Mouse (Mus musculus) thymus, postnatal 14 days (tissue): ENCODE measurements around the gene Pcgf1.

Experiments used
- DNase-seq: peaks from one replicate; pipeline ENCODE4 v3.0.0; 2021

Pcgf1 gene

DNA sequence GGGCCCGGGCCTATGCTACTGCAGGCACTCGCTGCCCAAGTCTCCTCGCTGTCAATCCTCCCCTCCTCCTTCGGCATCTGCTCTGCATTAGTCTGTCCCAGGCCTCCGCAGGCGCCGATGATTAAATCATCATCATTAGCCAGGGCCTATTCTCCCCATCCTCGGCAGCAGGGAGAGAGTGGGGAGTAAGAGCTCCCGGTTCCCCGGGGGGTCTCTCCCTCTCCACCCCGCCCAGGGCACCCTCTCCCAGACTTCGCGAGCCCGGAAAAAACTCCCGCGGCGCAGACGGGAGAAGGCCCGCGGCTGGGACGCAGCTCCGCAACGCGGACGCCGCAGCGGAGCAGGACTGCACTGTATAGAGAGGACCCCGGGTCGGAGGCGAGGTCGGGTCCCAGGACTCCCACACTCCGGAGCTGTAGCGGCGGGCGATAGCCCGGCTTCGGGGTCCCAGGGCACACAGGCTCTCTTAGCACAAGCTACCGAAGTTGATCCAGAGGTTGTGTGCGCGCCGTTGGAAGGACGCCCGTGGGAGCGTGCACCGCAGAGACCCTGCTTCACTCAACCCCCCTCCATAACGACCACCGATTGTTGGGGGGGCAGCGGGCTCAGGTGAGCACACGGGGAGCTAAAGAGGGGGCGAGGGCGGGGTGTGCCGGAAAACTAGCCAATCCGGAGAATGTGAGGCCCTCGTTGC lies at the start of gene Pcgf1:
TSS of gene Pcgf1 (plus strand) at position 240 of the 694 bp plus-strand sequence.
- no peak for DNase-seq

DNA sequence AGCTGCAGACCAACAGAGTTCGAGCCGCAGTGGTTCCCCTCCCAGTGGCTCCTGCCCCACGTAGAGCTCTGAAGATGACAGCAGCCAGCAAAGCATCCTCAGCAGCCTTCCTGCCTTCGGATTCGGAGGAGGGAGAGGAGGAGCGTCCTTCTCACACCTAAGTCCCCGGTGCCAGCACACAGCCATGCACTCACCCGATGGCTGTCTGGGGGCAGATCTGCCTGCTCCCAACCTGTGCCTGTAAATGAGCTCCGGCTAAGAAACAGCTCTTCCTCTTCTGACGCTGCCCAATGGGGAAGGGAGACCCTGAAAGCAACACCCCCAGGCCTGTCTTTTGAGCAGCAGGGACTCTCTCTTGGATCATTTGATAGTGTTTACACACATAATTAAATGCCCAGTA lies 47.9 kb upstream of the Pcgf1 start:
- DNase-seq = no peak

DNA sequence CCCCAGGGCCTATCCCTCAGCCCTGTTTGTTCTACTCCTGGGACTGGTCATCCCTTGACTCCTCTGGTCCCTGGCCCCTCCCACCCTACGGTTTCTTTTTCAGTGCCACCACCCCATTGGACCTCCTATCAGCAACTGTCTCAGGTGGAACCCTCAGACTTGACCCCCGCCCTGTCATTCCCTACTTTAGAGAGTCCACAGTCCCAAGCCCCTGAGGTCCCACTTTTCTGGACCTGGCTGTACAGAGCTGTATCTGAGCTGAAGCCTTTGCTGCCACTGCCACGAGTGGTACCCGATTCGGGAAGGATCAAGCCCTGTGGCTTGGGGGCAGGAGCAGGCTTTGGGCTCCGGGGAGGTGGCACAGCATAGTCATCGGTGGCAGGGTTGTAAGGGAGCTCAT lies 46.6 kb upstream of the Pcgf1 start:
- DNase-seq = no peak

DNA sequence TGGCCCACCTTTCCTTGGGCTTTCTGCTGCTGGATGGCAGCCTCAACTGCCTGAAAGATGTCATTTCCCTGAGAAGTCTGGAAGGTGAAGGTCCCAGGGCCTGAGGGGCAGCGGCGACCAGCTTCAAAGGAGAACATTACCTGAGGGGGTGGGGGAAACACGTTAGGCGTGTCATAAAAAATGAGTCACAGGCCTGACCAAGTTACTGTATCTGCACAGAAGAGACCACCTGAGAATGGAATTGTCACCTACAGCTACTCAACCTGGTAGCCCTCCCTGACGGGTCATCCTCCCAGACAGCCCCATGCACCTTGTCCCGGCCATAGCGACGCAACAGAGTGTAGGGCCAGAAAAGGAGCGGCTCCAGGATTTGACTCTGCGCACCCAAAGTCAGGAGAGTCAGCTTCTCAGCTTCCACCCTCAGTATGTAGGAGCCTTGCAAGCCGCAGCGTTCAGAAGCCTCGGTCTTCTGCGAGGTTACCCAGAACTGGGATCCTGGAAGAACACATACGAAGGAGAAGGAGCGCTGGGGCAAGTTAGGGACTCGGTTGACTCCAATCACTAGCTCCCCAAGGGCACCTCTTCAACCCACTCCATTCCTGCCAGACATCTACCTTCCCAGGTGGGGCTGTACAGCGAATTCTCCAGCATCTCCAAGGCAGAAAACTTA lies 45.6 kb upstream of the Pcgf1 start:
- DNase-seq = no peak

DNA sequence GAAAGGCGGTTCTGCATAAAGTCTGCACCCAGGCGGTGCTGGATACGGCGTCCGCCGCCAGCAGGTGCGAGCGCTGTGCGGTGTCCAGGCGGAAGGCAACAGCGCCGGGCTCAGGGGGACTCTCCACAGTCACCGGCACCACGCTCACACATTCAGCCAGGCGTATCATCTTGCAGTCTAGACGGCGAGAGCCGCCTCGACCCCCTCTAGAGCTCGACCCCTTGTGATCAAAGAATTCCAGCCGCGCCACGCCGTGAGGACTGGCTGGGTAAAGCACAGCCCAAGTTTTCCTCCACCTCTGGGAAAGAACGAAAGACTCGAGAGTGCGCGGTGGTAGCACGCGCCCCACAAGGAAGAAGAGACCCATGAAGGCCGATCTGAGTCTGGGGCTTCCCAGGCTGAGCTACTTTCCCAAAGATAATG lies 44.9 kb upstream of the Pcgf1 start:
- DNase-seq = peak; percentile 67

DNA sequence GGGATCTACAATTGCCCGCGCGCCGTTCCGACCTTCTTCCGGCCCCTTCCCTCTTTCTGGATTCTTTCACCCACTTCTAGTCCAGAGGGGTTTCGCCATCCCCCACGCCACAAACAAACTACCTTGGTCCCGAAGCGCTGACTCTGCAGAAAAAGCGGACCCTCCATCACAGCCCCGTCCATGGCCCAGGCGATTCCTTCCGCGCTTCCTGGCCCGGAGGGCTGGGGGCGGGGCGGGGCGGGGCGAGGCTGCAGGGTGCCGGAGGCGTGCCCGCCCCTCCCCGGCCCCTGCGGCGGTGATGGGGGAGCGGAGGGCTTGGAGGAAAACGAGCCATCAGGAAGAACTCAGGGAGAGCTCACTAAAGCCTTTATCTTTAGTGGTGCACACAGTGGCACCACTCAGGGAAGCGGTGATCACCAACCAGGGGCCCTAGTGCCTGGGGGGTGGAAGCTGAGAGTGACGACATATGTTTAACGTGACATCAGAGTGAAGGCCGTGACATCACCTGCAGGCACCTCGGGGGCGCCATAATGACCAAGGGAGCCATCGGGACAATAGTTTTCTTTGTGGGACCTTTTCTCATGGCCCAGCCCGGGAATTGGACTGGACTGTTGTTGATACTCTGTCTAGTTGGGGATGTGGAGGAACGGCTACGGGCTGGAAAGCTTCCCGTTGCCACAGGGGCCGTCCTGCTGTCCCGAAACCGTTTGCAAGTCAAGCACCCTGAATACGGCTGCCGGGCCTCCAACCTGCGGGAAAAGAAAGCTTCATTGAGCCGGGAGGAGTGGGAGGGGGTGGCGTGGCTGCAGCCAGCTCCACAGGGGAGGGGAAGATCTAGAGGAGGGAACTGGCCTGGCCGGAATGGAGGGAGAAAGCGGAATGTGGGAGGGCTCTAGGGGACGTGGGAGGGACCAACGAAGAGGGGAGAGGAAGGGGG lies 44.2 kb upstream of the Pcgf1 start, which contains the start of the genes Dok1 and Loxl3:
TSS of gene Dok1 (minus strand) at position 223 of the 937 bp plus-strand sequence.
TSS of gene Loxl3 (plus strand) at position 925 of the 937 bp plus-strand sequence.
- DNase-seq = peak; percentile 79

DNA sequence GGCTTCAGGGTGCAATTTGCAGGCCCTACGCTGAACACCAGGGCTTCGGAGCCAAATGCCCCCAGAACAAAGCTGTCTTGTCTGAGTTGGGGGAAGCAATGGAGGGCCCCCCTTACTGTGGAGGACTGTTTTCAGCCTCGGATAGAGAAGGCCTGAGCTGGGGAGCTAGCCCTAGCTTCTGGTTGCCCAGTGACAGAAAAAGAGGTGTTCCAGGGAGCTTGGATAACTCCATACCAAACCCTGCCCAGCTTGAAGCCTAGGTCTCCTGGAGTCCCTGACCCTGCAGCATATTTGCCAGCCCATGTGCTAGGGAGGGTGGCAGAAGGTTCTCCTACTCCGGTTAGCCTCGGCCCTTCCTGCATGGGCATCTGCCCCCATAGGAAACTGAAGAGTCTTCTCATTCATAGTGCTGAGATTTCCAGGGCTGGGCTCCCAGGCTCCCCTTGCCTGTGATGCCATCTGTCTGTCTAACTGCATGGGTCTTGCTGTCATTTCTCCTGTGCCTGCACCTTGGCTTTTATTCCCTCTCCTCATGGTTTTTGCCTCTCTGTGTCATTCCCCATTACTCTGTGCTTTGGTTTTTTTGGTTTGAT lies 43.1 kb upstream of the Pcgf1 start:
- DNase-seq = no peak

DNA sequence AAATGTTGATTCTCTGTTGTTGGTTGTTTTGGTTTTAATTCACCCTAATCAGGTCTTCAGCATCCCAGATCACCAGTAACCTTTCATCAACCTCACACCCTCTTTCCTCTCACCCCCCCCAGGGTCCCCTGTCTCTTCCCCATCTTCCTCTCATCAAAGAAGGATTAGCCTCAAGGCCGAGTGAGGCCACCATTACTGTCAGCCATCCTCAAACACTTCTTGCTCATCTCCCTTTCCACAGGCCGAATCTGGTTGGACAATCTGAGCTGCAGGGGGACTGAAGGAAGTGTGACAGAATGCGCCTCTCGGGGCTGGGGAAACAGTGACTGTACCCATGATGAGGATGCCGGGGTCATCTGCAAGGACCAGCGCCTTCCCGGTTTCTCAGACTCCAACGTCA lies 40.5 kb upstream of the Pcgf1 start:
- no peak for DNase-seq

DNA sequence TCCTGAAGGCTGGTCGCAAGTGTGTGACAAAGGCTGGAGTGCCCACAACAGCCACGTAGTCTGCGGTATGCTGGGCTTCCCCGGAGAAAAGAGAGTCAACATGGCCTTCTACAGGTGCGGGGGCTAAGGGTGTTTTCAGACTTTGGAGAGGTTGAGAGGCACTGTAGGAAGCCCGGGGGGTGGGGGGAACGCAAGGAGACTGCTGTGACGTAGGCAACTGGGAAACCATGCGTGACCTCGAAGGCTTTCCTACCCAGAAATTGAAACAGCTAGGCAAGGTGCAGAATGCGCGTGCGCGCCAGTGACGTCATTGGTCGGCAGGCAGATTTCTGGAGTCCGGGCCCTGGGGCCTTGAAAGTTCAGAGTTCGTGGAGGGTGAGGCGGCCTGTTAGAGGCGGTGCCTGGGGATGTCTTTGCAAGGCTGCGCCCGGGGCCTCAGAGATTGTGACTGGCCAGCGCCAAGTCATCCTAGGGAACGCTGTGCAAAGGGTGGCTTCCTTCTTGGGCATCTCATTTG lies 39.1 kb upstream of the Pcgf1 start:
- DNase-seq = peak; percentile 93

DNA sequence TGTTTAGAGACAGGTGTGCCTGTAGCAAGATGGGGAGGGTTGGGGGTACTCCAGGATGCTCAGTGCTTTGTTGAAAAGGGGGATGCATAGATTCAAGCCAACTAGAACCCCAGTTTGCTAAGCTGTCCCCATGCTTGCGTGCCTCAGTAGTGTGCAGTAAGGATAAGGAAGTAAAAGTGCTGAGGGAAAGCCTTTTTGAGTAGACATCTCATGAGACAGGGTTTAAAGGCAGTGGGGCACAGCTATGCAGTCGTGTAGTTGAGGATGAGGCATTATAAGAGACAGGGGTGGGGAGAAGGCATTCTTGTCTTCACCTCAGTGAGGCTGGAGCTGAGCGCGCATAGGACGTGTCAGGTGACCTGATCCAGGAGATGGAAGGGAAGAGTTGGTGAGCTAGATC lies 37.1 kb upstream of the Pcgf1 start:
- no peak for DNase-seq

DNA sequence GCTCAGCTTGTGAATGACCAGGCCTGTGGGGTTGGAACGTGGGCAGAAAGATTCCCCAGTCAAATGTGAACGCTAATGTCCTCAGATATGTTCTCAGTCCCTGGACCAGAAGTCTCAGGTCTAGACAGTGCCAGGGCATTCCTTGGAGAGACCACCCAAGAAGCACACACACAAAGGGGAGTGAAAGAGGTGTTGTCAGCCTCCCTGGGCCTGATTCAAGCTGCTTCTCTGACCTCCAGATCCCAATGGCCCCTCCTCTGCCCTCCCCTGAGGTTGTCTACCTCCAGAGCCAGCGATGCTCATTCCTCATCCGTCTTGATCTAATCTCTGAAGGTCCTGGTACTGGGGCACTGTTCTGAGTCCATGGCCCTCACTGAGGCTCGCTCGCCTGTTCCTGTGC lies 34.1 kb upstream of the Pcgf1 start:
- DNase-seq = no peak

DNA sequence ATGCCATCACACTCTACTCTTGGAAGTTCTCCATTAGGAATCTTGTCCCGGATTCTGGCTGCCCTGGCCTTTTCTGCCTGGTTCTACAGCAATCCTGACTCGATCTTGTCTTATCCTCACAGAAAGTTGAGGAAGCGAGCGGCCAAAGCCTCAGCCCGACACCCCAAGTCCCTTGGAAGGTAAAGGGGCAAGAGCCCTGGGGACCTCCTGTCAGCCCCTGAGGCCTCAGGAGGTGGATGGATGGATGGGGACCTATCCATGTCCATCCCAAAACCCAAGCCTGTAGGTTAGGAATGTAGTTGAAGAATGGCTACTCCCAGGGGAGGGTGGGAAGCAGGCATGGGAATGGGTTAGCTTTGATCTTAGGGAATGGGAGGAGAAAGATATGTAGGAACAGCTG lies 33.7 kb upstream of the Pcgf1 start:
- no peak for DNase-seq

DNA sequence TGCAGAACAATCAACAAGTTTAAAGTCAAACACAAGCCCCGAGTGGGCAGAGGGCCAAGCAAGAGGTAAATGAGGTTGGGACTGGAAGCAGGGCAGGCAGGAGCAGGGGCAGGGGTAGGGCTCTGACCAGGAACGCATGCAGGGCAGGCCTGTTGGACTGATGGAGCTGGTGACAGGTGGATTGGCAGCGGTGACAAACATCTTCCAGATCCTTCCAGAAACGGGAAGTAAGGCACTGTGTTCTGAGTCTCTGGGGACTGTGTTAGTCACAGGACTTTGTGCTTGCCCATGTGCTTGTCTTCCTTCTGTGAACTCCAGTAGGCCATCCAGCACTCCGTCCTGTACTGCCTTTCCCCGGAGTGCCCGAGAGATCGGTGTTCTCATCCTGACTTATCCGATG lies 32.9 kb upstream of the Pcgf1 start:
- no peak for DNase-seq

DNA sequence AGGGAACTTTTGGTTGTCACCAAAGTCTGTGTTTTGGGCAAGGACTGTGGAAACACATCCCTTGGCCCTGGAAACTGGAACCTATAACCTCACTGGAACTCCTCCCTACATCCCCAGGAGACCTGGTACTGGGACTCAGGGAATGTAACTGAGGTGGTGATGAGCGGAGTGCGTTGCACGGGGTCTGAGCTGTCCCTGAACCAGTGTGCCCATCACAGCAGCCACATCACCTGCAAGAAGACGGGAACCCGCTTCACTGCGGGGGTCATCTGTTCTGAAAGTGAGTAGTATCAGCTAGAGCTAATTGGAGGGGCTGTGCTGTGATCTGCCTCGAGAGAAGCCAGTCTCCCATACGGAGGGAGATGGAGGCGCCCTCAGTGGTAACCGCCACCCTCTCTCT lies 28.3 kb upstream of the Pcgf1 start:
- no peak for DNase-seq

DNA sequence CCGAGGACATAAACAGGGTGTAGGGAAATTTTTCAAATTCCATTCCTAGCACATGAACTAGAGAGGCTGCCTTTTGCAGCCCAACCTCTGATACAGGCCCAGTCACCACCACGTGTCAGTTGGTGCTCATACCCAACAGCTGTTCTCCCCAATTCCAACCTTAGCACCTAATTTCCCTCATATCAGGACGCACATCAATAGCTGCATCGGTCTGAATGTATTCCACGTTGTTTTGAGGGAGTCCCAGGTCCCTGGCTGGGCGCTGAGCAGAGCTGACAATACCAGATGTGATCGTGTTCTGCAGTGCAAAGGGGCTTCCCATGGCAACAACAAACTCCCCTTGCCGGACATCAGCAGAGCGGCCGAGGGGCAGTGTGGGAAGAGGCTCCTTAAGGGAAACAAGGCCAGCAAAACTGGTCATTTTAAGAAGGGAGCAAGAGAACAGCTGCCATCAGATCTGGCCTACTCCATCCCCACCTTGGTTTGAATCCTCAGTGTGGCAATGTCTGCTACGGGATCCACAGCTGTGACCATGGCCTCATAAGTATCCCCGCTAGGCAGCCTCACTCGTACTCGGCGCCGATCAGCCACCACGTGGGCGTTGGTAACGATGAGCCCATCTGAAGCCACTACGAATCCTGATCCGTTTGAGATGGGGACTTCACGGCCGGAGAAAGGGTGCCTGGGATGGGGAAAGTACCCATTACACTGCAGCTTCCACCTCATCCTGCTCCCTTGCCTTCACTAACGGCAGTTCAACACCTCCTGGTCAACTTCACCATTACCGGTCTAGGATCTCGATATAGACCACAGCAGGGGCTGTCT lies 24.3 kb upstream of the Pcgf1 start:
- DNase-seq = peak; percentile 33

DNA sequence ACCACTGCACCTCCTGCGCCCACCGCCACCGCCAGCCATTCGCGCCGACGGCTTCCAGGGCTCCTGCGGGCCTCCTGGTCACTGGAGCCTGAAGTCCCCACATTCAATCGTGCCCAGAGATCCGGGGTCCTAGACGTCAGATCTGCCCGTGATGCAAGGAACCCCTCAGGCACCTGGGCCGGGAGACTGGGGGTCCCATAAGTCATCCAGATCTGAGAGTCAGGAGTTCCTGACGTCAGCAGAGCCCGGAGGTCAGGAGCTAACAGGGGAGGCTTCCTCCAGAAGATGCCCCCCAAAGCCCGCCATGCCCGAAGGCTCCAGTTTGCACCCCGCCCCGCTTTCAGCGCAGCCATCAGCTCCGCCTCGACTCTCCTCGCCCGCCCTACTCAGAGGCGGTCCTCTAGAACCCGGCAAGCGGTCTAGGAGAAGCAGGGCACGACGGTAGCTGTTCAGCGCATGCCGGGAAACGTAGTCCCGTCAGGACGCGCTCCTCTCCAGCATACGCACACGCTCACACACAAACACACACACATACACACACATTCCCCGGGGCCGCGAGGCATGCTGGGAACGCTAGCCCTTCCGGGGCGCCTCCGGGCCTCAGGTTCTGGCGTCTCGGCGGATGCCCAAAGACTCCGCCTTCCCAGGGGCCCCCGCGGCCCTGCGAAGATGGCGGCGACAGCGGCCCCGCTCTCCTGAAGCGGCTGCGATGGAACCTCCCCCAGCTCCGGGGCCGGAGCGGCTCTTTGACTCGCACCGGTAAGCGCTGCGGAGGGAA lies 23.4 kb upstream of the Pcgf1 start, which contains the start of gene Aup1:
TSS of gene Aup1 (plus strand) at position 448 of the 778 bp plus-strand sequence.
- DNase-seq = peak; percentile 97

DNA sequence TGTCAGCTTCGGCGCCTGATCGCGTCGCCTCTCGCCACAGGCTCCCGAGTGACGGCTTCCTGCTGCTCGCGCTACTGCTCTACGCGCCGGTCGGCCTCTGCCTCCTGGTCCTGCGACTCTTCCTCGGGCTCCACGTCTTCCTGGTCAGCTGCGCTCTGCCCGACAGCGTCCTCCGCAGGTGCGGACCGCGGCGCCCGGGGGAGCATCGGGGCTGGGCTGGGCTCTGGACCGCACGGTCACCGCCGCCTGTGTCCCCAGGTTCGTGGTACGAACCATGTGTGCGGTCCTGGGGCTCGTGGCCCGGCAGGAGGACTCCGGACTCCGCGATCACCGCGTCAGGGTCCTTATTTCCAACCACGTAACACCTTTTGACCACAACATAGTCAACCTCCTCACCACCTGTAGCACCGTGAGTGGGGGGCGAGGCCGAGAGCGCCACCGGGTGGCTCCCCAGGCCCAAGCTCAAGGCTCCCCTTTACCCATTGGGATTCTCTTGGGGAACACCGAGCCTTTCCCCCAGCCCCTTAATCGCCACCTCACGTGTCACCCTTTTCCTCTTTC lies 22.7 kb upstream of the Pcgf1 start, which contains the start of gene Htra2:
TSS of gene Htra2 (minus strand) at position 403 of the 561 bp plus-strand sequence.
- peak; percentile 74 for DNase-seq

DNA sequence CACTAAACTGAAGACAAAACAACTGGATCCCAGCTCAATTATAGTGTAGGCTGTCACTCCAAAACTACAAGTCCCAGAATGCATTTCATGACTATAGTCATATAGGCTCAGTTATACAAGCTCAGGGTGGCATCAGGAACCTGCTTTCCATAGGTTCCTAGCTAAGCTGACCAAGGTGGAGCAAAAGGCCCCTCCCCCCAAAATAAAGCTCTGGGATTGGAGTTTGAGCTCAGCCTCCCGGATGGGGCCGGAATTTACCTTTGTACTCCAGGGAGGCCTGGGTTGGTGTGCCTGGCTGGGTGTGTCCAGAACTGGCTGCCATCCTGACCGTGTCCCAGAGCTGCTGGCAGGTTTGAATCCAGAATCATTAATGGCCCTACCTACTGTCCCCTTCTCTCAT lies 19.9 kb upstream of the Pcgf1 start, which contains the start of gene Dqx1:
TSS of gene Dqx1 (plus strand) at position 55 of the 400 bp plus-strand sequence.
- DNase-seq = no peak

DNA sequence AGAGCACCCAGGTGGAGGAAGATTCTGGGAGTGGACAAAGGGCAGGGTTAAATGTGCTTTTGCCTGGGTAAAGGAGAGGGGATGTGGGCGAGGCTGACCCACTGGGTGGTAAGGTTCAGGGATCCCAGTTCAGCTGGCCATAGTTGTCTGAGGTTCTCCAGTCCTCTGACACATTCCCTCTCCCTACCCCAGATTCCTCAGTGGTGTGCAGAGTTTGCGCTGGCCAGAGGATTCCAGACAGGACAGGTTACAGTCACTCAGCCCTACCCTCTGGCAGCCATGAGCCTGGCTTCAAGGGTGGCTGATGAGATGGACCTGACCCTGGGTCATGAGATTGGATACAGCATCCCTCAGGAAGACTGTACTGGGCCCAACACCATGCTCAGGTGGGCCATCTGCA lies 18.9 kb upstream of the Pcgf1 start:
- no peak for DNase-seq

DNA sequence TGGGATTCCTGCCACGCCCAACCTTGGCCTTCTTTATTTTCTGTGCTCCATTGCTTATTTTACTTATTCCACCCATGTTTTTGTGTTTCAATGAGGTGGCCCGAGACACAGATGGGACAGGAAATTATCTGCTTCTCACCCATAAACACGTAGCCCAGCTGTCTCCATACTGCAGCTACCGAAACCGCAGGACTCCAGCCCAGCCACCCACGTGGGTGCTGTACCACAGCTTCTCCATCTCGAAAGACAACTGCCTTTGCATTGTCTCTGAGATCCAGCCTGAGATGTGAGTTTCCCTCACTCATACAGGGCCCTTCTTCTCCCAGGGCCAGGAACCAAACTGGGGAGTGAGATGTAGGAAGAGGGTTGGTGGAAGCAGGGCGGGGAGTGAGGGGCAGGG lies 11.7 kb upstream of the Pcgf1 start:
- DNase-seq = peak; percentile 51
